Mouse (Mus musculus): ENCODE data around the gene Rnf220.
"Not testable (repeated sequence)": the region's sequence is repeated elsewhere in the genome, so short reads cannot be mapped to it uniquely, and the experiment has no call there.

The Rnf220 gene

DNA sequence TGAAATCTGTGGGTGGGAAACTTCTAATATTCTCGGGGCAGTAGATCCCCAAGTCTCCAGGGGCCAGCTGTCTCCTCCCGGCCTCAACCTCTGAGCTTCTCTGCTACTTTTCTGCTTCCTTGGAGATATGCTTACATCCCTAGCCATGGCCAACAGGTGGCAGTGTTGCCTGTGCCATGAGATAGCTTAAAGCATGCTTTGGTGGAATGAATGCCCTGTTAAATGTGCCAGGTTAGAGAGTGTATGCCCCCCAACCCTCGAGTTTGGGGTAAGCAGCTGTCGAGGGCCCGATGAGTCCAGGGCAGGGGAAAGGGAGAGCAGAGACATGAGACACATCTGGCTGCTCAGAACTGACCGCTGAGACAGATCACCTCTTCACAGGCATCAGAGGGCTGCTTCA lies 226.6 kb downstream of the Rnf220 start:
- DNase-seq (ENCODE audit: low spot score in 2 of 2), result peak; percentile 52 to 54

DNA sequence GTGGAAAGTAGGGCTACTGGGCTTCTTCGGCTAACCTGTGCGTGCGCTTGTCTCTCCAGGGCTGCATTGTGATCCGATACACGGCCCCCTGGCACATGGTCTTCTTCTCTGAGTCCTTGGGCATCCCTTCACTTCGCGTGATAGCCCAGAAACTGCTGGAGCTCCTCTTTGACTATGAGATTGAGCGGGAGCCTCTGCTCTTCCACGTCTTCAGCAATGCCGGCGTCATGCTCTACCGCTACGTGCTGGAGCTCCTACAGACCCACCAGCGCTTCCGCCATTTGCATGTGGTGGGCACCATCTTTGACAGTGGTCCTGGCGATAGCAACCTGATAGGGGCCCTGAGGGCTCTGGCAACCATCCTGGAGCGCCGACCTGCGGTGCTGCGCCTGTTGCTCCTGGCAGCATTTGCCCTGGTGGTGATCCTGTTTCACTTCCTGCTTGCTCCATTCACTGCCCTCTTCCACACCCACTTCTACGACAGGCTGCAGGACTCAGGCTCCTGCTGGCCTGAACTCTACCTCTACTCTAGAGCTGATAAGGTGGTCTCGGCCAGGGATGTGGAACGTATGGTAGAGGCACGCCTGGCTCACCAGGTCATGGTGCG lies 228.9 kb downstream of the Rnf220 start:
- no peak for DNase-seq (ENCODE audit: low spot score in 2 of 2)

DNA sequence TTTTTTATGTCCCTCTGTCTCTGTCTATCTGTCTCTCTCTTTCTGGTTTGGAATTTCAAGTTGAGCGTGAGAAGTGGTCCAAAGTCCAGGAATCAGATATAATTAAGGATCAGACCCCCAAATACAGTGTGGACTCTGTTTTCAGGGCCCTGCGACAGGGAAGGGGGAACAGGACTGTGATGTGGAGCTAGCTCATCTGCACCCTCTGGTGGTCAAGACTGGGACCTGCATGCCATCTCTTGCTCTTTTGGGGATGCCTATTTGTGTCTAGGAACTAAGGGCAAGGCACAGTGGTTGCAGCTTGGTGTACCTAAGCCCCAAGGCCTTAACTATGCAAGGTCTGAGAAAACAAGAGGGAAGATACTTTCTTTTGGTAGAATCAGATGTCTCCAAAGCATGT lies 229.6 kb downstream of the Rnf220 start:
- DNase-seq (ENCODE audit: low spot score in 2 of 2), result peak; percentile 58 to 64

DNA sequence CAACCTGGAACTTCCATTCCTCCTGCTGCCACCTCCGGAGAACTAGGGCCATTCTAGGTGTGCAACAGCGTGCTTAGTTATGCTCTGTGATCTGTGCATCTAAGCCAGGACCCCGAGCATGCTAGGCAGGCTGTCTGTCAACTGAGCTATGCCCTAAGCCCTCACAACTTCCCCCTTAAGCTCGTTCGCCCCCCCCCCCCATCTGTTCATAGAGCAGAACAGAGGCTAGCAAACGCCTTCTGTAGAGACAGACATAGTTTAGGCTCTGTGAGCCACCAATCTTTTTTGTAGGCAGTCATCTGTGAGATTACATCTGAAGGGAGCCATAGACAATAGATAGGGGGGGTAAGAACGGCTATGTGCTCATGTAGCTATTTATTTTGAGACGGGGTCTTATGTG lies 233.9 kb downstream of the Rnf220 start:
- no peak for DNase-seq (ENCODE audit: low spot score in 2 of 2)

DNA sequence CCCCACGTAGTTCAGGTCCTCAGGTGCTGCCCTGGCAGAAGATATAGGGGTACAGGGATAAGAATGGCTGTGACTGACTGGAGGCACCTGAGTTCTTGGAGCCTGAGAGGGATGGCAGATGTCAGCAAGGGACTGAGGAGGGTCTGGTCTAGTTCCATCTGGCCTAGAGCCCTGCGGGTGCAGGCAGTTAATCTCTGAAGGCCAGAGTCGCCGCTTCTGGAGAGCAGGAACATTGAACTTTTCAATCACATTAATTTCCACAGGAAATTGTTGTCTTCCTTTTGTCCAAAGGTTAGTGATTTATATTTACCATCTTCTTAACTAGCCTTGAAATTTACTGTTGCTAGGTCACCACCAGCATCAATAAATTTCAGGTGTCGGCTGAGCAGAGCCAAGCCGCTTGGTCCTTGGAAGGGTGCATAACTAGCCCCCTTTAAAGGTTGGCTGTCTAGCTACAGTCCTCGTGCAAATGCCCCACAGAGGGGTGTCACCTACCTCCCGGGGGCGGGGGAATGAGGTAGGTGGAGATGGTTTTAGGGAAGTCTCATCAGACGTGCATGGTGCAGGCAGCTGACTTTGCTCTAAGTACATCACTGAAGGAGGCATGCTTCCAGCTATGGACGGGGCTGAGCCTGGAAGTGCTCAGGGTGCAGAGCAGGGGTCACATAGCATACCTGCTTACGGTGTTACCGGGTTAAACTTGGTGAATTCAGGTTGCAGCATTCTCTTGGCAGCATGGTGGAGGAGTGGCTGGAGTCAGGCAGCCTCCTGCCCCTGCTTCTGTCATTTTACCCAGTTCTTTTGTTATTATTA lies 234.5 kb downstream of the Rnf220 start:
- DNase-seq (ENCODE audit: low spot score in 2 of 2), result no peak

DNA sequence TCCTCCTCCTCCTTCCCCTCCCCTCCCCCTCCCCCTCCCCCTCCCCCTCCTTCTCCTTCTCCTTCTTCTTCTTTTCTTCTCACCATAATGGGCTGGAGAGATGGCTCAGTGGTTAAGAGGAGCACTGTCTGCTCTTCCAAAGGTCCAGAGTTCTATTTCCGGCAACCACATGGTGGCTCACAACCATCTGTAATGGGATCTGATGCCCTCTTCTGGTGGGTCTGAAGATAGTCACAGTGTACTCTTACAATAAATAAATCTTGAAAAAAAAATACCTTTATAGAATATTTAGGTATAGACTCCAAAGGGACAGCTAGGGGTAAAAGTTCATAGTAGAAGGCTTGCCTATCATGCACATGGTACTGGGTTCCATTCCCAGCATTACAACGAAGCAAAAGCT lies 235.6 kb downstream of the Rnf220 start:
- no peak for DNase-seq (ENCODE audit: low spot score in 2 of 2)

DNA sequence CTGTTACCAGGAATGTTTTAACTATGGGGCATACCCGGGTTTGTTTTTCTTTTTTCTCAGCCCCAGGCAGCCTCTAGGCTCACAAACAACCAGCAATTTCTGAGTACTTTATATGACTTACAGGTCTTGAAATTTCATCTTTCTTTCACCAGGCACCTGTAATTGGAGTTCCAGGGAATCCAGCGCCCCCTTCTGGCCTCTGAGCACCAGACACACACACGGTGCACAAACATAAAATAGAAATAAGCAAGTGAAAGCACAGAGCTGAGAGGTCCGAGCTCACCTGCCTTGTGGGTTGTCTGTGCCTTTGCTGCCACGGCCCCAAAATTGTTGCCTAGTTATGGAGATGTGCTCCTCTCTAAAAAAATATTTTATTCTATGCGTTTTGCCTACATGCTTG lies 236.9 kb downstream of the Rnf220 start:
- not testable (repeated sequence) for DNase-seq (ENCODE audit: low spot score in 2 of 2)

DNA sequence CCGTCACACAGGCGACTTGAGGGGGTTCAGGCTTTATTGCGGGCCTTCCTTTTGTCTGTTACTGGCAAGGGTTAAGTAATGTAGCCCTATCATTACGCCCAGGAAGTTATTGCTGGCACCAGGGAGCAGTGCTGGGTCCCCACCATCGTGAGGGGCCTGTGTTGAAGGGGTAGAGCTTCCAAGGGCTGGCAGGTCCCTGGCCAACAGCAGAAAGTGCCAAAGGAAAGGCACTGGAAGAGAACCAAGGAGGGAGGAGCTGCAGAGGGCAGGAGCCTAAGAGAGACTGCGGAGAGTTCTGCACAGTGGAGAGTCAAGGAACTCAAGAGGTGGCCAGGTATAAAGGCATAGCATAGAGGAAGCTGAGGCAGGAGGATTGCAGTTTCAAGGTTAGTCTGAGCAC lies 242.2 kb downstream of the Rnf220 start:
- no peak for DNase-seq (ENCODE audit: low spot score in 2 of 2)

DNA sequence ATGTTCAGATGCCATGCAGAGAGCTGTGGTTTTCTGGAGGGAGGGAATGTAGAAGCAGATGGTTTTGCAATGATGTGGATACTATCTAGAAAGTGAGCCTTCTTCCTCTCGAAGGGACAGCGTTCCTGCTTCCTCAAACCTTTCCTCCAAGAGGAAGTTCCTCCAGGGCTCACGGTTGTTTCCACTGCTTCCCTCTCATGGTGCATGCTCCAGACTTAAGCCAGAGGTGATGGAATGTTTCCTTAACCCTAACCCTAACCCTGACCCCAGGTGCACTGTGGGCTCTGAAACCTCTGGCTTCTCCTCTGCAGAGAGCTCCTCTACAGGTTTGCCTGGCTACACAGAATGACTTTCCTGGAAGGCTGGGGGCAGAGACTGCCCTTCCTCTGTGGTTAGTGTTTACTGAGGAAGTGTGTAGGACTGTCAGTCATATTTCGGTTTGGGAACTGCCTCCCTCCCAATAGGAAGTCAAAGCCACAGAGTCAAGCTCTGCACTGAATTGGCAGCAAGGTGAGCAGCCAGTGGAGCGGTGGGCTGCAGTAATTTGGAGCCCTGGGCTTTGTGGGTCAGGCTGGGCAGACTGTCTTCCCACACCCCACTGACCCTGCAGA lies 242.7 kb downstream of the Rnf220 start:
- no peak for DNase-seq (ENCODE audit: low spot score in 2 of 2)

DNA sequence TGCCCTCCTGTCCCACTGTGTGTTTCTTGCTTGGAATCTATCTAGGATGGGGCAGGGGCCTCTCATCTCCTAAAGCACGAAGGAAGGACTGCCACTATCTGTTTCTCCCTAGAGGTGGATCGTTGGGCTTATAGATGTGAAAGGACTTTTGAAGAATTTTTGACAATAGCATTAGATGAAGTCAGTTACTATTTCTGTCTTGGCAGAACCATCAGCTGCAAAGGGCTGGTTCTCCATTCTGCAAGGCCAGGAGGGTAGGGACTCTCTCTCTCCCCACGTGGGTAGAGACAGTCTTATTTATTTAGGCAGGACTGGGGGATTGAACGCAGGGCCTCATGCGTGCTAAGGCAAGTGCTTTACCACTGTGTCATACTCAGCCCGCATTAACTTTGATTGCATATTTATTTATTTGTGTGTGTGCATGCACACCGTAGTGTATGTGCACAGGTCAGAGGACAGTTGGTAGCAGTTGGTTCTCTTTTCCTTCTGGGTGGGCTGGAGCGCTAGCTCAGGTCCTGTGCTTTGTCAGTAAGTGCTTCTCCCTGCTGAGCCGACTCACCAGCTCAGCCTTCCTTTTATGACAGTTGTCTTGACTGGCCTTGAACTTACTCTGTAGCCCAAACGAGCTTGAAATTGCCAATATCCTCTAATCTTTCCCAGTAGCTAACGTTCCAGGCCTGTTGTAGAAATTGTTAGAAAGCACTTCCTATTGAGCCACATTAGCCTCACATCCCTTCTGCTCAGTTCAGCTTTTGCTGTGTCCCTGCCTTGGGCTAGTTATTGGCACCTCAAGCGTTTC lies 243.4 kb downstream of the Rnf220 start:
- no peak for DNase-seq (ENCODE audit: low spot score in 2 of 2)

DNA sequence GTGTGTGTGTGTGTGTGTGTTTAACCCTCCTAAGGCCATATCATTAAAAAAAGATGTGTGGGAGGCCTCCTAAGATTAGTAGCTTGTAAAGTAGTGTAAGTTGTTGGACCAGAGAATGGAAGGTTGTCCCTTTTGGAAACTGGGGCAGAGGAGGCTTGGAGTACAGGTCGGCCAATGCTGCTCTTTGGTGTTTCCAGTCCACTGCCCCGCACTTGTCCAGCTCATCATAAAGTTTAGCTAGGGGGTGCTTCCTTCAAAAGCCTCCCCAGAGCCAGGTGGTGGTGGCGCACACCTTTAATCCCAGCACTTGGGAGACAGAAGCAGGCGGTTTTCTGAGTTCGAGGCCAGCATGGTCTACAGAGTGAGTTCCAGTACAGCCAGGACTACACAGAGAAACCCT lies 244.1 kb downstream of the Rnf220 start:
- no peak for DNase-seq (ENCODE audit: low spot score in 2 of 2)

DNA sequence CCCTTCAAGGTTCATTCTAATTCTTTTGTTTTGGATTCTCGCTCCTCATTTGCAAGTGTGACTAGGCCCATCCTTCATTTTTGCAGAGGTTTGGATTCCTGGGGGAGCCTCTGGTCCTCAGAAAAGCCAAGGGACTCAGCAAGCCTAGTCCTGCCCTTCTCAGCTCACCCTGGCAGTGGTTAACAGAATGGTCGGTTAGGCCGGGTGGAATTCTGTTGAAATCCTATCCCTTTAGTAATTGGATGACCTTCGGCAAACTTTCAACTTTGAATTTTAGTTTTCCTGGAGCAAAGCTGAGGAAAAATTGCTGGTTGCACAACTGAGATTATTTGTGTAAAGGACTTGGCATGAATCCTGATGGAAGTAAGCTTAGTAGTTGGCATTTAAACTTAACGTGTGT lies 244.5 kb downstream of the Rnf220 start:
- no peak for DNase-seq (ENCODE audit: low spot score in 2 of 2)

DNA sequence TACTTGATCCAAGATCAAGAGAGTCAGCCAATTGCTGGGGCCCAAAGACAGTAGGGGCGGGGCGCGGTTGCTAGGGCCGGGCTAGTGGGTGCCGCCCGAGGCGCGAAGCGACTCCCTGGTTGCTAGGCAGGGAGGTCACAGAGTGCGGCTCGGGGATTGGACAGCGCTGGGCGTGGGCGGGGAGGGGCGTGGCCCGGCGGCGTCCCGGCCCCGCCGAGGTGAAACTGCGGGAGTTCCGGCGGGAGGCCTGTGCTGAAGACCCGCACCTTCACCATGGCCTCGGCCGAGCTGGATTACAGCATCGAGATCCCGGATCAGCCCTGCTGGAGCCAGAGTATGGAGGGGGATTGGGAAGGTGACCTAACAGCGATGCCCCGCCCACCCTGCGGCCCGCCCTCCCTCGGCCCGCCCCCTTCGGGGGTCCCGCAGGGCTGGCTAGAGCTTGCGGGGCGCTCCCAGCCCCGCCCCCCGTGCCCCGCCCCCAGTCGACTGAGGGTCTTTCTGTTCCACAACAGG lies 245.0 kb downstream of the Rnf220 start, which contains the start of the genes Tmem53 and Armh1:
Gene Tmem53, plus strand, starts transcription at position 151 of the 516 bp plus-strand sequence.
Gene Armh1, minus strand, starts transcription at position 325 of the 516 bp plus-strand sequence.
- DNase-seq (ENCODE audit: low spot score in 2 of 2), result peak; percentile 86 to 90

DNA sequence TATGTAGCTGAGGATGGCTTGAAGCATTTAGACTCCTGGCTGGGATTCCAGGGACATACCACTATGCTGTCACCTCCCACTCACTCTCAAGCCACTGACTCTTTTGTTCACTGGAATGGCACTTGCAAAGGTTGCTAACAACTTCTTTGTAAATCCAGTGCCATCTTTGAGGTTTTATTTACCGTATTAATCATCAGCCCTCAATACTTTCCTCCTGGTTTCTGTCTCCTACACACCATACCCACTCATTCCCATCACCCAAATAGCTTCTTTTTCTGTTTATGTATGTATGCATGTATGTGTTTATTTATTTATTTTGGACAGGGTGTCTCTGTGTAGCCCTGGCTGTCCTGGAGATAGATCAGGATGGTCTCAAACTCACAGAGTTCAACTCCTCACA lies 245.9 kb downstream of the Rnf220 start:
- DNase-seq (ENCODE audit: low spot score in 2 of 2), result no peak

DNA sequence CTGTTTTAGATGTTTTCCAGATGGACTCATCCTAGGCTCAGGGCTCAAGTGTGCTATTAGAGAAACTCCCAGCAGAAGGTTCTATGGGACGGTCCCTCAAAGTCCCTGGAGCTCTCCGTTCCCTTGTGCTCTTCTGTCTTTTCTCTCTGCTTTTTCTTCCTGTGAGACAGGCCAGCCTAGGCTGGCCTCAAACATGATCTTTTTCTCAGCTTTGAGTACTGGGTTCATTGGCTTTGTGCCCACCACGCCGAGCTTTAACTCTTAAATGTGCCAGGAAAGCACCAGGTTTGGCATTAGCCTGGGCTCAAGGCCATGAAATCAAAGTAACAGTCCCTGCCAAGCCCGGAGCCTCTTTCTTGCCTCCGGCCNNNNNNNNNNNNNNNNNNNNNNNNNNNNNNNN lies 256.0 kb downstream of the Rnf220 start:
- no peak for DNase-seq (ENCODE audit: low spot score in 2 of 2)

DNA sequence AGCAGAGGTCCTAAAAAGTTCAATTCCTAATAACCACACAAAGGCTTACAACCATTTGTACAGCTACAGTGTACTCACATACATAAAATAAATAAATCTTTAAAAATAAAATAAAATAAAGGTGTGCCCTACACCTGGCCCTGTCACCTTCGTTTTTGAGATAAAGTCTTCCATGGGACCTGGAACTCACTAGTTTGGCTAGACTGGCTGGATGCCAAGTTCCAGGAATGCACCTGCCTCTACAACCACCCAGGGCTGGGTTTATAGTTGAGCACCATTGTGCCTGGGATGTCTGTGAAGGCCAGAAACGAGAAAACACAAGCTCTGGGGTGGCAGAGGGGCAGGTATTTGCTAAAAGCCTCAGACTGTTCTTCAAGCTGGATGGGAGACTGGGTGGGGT lies 257.7 kb downstream of the Rnf220 start:
- DNase-seq (ENCODE audit: low spot score in 2 of 2), result no peak

DNA sequence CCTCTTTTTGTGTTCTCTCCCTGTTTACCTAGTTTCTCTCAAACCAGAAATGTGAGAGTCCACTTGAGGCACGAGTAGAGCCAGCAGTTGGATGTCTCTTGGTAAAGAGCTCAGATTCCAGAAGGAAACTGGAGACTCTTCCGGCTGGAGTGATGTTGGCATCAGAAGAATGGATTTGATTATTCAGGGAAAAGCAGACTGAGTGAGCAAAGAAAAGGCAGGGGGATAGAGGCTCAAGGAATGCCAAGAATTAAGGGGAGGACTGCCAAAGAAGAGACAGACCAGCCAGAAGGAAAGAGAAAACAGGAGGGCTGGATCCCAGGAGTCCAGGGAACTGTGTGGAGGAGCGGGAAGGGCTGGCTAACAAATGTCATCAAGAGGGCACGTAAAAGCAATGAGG lies 261.0 kb downstream of the Rnf220 start:
- no peak for DNase-seq (ENCODE audit: low spot score in 2 of 2)

DNA sequence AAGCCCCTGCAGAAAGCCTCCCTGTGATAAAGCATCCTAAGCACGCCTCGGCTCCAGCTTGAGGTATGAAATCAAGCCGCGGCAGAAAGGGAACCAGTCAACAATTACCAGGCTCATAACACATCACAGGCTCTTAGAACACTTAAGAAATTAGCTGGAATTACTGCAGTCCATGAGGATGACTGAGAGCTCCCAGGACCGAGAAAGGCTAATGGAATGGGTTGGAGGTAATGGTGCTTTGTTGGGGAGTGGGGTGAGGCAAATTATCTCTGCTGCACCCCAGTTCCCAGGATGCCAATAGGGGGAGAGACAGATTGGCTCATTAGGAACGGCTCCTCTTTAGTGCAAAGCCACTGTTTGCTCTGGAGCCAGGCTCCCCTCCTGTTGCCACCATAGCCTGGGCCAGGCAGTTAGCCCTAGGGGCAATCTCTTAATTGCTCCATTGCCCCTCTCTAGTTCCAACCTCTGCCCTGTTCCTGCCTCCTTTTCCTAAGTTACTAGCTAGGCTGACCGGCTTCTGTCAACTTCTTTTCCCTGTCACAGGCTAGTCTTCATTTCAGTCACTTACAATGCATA lies 262.6 kb downstream of the Rnf220 start:
- no peak for DNase-seq (ENCODE audit: low spot score in 2 of 2)

DNA sequence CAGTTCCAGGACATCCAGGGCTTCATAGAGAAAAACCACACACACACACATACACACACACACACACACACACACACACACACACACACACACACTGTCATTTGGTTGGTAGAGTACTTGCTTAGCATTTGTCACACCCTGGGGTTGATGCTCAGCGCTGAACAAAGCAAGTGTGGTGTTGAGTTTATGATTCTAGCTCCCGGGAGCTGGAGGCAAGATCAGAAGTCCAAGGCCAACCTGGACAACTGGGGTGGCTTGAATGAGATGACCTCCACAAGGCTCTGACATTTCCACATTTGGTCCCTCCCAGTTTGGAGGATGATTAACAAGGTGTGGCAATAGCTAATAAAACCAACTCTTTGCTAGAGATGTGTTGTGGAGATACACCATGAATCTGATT lies 265.6 kb downstream of the Rnf220 start:
- DNase-seq (ENCODE audit: low spot score in 2 of 2), result no peak

DNA sequence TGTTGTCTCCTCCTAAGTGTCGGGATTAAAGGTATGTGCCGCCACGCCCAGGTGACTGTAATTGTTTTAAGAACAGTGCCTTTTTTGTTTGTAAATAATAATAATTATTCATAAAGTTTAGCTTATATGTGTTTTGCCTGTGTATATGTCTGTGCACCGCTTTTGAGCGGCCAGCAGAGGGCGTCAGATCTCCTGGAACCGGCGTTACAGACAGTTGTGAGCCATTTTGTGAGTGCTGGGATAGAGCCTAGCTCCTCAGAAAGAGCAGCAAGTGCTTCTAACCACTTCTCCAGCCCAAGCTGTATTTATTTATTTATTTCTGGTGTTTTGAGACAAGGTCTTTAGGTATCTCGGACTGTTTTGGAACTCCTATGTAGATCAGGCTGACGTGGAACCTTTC lies 266.5 kb downstream of the Rnf220 start:
- no peak for DNase-seq (ENCODE audit: low spot score in 2 of 2)

DNA sequence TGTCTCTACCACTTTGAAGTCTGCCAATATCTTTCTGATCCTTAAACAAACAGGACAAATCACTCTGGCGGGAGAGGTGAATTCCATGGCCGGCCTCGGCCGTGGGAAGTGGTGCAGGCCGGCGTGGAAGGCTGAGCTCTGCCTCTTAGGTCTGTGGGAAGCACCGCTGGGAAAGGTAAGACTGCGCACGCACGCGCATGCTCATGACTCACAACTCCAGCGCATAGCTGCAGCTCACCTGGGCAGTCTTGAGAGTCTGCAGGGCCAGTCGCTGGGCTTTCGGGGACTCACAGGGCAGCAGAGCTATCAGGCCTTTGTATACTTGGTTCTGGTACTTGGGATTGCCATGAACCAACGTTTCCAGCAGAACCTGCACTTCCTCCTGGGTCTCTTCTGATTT lies 267.3 kb downstream of the Rnf220 start:
- no peak for DNase-seq (ENCODE audit: low spot score in 2 of 2)

DNA sequence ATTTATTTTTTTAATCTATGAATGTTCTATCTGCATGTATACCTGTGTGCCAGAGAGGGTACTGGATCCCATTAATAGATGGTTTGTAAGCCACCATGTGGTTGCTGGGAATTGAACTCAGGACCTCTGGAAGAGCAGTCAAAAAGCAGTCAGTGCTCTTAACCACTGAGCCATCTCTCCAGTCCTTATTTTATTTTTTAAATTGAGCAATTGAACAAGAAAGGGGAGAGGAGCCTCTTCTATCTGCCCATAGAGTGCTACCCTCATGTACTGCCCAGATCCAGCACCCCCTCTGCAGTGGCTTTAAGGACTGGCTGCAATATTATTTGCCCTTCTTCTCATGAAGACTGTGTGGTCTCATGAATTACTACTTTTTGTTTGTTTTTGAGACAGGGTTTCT lies 271.6 kb downstream of the Rnf220 start:
- no peak for DNase-seq (ENCODE audit: low spot score in 2 of 2)

Data from spleen, postnatal 36 days (tissue).